Mouse (Mus musculus) Muller cell, postnatal 12 days (primary cell): ENCODE measurements at regions not wholly inside any gene's neighbourhood (a gene's known extent, or its start where the extent isn't known, plus 50 kb on each side); places are given as distances from the start of the nearest gene placed in this dataset.

ENCODE experiments used
- DNase-seq: peaks from one replicate; pipeline ENCODE4 v3.0.0-alpha.2; 2015; ENCODE audit errors: inconsistent ontology term

DNA sequence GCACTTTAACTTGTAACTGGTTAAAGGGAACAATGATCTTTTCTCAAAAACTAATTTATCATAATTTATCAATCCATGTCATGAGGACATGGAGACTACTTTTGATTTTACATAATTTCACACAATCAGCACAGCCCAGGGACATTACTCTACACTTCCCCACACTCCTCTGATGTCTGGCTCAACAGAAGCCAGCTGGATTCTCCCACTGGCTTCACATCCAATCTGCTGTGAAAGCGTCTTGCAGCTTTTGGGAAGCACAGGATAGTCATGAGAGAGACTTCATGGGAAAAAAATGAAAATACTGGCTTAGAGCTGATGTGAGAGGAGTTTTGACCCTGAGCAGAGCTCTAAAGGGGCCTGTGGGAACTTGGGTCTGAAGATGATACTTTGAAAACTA, 61.7 kb upstream of the Hrasls start:
- DNase-seq: no peak

DNA sequence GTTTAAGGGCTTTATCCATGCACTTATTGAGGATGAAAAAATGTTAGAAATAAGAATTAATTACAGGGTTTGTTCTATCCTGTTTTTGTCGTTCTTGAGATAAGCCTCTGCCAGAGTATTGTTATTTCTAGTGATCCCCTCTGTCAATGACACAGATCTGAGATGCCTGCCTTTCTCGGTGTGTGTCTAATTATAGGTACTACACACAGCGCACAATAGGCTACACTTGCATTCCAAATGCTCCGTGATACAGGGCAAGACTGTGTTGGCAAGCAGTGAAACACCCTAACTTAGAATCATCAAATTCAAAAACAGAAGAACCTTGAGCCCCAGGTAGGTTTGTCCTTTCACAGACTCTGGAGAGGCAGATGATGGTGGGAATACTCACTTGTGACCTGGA, 90.3 kb upstream of the Hrasls start:
- DNase-seq: no peak

DNA sequence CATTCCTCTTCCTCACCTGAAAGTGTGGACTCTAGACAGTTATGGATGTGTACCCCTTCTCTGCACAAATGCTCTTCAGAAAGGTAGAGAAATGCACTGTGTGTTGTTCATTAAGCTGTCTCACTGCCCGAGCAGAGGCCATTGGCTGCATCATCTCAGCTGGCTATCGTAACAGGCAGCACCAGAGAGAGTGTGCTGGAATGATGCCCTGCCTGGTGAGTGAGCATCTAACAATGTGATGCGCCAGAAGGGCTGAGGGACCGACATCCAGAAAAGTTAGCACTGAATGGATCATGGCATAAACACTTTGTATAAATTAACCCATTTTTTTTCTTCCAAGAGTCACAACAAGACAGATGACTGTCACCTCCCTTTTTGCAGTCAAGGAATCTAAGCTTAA, 112.7 kb upstream of the Hrasls start:
- peak; percentile 1 for DNase-seq

DNA sequence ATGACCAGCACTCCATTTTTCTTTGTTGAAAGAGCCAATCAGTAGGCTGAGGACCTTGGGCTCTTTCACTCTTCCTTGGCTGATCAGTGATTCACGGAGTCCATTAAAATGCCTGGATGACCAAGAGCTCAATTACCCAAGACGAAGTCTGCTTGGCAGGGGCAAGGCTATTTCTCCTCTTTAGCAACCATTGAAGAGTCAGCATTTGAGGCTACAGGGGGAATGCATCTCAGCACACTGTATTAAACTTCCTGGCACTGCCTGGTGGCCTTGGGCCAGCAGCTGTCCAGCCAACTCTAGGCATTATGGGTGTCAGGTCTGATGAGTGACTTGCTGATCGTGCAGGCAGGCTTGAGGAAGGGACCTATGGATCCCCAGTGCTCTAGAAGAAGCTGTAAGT, 136.5 kb upstream of the Mb21d2 start:
- peak; percentile 20 for DNase-seq

DNA sequence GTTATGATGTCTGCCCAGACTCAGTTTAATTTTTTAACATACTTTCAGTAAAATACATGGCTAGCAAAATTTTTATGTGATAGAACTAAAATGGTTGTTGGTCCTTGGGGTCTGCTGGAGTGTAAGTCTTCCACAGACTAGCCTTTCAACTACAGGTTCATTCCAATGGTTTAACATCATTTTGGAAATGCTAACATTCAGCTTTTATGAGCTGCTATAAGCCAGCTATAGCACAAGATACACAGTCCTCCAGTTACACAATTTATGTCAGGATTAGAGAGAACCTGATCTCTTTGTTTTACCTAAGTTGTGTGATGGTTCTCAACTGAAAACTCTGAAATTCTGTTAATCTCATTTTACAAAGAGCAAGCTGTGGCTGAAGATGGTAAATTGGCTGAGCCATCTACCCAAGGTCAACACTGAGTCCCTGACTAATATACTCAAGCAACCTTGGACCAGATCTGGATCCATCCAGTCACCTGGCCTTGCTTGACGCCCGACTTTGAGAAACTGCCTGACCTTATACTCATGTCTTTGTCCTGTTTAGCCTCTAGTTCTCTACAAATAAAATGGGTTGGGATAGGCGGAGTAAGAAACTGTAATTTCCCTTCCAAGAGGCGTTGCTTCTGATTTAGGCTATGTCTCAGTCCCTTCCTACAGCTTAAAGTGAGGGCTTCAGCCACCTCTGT, 135.8 kb upstream of the Mb21d2 start:
- DNase-seq: no peak

DNA sequence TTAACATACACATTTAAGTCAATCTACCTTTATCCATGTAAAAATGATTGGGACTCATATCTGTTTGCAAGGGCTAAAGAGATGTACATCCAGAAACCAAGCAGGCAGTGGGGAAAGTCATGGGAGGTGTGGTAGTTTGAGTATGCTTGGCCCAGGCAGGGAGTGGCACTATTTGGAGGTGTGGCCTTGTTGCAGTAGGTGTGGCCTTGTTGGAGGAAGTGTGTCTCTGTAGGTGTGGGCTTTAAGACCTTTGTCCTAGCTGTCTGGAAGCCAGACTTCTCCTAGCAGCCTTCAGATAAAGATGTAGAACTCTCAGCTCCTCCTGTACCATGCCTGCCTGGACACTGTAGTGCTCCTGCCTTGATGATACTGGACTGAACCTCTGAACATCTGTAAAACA, 133.9 kb upstream of the Mb21d2 start:
- DNase-seq: no peak

DNA sequence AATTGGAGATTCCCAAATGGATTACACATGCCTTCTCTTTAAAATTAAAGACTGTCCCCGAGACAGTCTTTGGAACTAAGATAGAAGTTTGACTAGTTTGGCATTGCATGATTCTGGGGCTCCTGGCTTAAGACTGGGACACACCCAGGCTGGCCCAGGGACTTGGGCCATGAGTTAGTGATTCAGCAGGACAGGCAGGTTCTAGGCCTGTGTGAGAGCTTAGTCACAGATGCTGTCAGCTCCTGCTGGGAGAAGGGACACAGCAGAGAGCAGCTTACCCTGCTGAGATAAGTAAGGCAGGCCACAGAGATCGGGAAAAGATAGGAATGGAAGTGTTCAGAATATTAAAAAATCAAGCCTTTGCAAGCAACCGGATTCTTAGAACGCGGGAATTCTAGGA, 127.6 kb upstream of the Mb21d2 start:
- DNase-seq: peak; percentile 10

DNA sequence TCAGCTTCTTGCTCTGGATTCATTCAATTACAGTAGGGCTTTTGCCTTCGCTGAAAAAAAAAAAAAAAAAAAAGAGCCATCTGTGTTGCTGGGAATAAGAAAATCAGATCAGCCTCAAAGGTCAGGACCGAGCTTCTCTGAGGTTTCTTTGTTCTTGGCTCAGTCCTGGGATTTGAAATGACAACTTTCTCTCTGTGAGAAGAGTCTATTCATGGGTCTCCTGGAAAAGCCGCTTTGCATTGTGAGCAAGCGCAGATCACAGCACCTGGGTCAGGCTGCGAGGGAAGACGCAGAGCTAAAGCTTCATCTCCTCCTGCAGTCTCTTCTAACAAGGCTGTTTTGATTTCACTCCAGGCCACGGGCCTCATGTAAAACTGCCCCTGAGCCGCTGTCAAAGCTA, 125.0 kb upstream of the Mb21d2 start:
- DNase-seq: peak; percentile 28

DNA sequence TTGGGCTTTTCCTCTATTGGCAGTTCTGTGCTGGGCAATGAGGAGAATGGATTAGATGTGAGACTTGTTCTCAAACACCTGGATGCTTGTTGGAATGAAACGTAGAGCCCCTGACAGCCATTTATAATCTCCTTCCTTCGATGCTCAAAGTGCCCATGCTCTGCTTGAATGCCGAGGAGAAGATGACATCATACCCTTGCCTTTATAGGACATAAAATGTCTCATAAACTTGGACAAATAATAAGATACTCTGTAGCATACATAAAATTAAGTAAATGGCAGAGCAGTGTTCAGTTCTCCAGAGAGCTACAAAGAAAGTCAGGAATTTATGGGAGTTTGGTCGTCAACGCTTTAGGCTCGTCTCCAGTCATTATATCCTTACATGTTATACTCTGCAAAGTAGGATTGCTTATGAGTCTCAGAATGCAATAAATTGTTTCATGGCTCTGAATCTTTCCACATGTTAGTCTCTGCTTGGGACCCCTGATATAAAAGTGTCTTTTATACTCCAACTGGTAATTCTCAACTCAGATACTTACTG, 117.0 kb upstream of the Mb21d2 start:
- no peak for DNase-seq

DNA sequence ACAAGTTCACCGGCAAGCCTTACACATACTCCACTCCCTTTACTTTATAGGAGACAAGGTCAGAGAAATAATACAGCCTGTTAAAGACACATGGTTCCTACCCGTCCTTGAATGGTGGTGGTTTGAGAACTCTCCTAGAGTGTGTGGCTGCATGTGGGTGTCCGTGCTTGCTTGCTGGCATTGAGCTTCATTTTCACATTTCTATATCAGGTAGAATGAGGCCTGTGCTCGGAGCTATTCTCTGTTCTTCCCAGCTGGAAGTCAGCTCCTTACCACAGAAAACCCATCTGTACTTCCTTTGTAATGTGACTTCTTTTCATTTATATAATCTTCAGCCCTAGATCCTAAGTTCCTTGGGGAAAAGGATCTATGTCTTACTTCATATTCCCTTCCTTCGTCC, 106.0 kb upstream of the Mb21d2 start:
- DNase-seq: no peak

DNA sequence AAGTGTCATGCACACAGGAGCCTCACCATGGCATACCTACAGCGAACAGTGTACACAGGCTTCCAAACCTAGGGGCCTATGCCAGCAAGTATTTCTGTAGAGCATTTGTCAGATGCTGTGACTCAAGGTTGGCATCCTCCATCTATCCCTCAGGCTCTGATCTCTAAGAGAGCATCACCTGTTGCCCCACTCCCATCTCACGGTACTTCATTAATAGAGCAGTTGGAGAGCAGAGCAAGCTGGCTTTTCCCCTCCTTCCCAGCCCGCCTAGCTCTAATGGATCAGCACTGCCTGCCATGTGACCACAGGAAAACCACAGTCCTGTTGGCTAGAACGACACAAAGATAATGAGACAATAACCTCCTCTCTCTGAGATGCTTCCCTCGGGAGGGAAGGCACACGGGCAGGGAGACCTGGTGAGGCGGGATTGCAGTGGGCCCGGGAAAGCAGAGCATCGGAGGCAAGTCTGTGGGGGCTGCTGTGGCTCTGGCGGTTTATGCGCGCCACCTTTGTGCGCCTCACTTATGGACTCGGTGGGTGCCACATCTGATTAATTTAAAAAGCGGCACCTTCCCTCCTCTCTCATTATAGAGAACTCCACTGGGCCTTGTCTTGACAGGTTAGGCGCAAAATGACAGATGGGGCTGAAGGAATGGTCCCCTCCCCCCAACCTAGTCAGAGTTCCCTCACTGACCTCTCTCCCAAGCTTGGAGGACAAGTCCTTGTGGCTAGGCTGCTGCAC, 104.8 kb upstream of the Mb21d2 start:
- peak; percentile 49 for DNase-seq

DNA sequence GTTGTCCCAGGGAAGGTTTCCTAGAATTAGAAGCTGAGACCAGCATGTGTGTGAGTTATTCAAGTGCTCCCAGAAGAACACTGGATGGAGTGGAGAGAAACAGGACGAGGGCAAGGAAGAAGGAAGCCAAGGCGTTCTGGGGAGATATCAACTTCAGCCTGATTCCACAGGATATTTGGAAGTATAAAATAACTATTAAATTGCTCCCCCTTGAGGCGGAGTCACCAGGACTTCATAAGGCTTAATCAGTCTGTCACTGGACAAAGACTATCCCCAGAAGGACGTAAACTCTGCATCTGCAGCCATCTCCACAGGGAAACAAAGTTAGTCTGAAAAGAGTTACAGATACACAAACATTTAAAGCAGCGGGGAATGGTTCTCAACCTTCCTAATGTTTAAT, 103.9 kb upstream of the Mb21d2 start:
- DNase-seq: no peak

DNA sequence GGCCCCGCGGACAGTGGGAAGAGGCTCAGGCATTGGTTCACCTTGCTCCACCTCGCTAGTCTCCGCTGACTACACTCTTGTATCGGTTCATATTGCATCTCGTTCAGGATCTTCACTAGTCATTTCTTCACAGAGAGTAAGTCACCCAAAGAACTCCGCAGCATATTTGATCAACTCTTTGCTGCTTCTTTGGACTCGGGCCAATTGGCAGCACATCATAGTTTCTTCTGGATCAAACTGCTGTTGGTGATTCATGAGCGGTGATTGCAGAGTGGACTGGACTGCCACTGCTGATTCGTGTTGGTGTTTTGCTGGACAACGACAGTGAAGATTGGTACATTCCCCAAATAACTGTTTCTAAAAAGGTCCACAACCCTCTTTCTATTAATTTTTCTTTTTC, 98.4 kb upstream of the Mb21d2 start:
- peak; percentile 32 for DNase-seq

DNA sequence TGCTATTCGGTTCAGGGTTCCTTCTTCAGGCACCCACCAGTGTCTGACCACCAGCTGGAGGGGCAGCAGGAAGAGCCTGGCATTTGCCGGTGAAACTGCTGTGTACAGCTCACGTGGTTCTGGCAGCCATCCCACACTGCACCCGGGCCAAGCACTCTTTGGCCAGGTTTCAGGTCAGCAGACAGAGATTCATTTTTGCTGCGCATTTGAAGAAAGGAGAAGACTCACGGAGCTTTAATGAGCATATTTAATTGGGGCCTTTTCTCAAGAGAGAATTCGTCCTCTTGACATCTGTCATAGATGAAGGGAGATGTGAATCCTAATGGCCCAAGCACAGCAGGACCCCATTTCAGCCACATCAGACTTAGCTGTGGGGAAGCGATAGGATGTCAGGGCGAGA, 71.8 kb upstream of the Mb21d2 start:
- DNase-seq: peak; percentile 94

DNA sequence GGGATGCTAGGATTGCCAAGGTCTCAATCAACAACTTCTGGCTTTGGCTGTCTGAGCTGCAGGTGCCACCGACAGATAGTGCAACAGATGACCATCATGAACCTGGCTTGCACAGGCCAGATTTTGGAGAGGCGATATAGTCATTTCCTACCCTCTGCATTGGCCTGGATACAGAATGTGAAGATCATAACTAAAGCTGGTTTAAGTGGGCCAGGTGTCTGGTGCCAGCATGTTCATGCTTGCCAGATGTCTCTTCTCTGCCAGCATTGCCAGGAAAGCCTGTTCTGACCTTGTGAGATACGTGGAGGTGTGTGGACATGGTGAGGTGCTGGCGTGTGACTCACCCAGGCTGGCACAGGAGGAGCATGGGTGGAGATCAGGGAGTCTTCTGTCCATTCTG, 70.2 kb upstream of the Mb21d2 start:
- peak; percentile 11 for DNase-seq

DNA sequence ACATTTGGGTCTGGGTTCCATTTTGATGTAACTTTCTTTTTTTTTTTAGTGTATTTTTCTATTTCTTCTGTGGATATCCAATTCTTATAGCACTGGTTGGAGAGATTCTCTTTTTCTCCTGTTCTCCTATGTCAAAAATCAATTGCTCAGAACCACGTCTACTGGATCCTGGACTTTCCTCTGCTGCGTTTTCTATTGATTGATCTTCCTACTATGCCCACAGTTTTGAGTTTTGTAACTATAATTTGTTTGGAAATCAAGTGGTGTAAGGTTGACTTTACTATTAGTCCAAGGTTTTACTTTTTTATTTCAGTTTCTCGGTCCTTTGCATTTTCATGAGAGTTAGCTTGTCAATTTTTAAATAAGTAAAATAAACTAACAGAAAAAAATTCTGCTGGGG, 67.2 kb upstream of the Mb21d2 start:
- DNase-seq: no peak

DNA sequence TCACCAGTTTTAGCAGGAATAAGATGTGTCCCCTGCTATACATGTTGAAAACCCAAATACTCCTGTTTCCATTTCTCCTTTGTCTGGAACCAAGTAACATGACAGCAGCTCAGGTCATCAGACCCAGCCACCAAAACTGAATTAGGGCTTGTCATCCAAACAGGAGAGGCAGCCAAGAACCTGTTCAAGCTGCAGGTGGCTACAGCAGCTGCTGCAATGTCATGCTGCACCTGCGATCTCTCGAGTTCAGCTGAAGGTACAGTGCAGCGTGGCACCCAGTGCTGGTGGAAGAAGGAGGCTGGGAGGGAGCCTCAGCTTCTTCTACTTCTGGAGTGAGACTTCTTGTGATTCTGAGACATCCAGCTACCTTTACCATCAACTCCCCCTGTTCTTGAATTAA, 61.2 kb upstream of the Mb21d2 start:
- peak; percentile 5 for DNase-seq

DNA sequence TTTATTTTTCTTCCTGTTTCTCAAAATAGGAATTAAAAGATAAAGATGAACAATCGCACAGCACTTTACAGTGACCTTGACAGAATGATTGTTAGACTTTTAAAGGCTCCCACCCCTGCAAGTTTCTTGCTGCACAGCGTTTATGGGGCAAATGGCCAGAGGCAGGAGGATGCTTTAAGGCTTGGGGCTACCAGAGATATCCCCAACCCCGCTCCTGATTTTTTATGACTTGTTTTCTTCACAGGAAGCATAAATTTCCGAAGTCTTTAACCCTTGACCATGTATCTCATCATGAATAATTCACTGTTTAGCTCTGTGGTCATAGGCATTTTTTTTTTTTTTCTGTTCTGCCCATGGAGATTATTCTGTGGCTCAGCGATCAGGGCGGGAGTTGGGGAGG, 55.5 kb upstream of the Mb21d2 start:
- DNase-seq: no peak

DNA sequence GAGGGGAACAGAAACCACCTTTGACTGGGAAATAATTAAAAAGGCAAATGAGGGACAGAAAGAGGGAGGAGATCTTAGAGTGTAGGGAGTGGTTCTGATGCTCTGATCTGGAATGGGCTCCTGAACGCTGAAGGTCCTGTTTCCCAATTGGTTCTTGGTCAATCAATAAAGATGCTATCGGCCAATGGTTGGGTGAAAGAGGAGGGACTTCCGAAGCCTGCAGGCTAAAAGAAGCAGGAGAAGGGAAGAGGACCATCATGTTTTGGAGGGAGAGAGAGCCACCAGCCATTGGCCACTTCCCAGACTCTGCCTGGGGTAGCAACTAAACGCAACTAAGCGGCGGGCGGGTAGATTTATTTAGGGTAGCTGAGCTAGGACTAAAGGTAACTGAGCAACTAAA, 53.4 kb upstream of the Mb21d2 start:
- DNase-seq: no peak
